Mouse (Mus musculus): ENCODE results near the gene Hps4. TPM values are rescaled to one million over a fixed set of nuclear protein-coding genes. Genes with fewer than 3 reads are reported as not detected.

Hps4 gene
- total RNA-seq, 2 experiments from 2014 or later: 25.0 to 29.9 TPM

DNA sequence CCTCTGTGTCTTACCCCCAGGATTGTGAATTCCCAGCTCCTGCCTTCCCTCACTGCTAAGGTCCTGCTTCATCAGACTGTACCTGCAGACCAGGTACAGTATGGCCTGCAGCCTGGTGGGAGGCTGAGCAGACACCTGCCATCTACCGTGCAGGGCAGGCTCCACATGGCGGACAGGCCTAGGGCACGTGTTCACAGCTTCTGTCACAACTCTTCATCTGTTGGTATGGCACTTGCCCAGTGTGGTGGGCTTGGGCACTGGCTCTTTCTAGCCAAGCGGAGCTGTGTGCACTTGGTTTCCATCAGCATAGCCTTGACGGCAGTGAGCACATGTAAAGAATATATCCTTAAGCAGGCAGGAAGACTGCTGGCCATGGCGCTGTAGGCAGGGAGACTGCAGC is 24.0 kb downstream of the Hps4 start:
- no peak for DNase-seq (ENCODE audit: low spot score in 2 of 2)

DNA sequence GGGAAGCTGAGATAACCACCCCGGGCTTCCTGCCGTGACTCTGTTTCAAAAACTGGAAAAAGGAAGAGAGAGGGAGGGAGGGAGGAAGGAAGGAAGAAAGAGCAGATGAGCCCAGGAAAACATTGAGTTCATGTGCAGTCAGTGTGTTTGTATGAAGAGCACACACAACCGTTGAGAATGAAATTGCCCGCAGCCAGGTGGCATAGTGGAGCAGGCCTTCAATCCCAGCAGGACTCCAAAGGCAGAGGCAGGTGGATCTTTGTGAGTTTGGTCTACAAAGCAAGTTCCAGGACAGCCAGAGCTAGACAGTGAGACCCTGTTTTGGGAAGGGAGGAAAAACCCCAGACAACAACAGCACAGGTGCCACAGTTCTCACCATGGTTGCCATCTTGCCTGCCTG is 24.5 kb downstream of the Hps4 start:
- DNase-seq (ENCODE audit: low spot score in 2 of 2): no peak

DNA sequence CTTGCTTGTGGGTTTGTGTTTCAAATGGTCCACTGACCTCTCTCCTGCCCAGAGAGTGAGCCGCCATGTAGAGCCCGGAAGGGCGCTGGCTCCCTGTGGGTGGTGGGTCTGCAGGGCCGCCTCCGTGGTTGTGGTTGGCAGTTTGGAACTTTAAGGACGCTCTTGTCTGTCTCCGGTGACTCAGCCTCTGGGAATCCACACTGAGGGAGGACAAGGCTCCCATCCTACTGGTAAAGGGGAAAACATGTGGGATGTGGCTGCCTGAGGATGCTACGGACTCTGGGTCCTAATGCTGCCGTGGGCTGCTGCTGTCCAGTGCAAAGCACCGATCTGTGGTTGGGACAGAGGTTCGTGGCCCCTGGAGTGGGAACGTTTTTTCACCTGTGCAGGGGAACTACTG is 25.0 kb downstream of the Hps4 start:
- DNase-seq (ENCODE audit: low spot score in 2 of 2): no peak

DNA sequence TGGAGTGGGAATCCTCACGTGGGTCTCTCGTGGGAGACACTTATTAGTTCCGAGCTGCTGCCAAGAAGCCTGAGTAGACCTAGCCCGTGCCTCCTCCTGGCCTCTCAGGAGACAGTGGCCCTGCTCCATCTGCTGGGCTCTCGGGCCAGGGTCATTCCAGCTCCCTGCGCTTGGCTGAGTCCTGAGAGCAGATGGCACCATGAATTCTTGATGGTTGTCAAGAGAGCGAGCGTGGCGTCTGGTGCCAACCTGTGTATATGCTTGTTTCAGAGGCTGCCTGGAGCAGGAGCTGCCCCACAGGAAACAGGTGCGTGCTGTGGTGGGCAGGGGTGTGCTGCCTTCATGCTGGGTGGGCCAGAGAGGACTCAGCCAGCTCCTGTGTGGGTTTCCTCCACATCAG is 25.8 kb downstream of the Hps4 start:
- DNase-seq (ENCODE audit: low spot score in 2 of 2): no peak

DNA sequence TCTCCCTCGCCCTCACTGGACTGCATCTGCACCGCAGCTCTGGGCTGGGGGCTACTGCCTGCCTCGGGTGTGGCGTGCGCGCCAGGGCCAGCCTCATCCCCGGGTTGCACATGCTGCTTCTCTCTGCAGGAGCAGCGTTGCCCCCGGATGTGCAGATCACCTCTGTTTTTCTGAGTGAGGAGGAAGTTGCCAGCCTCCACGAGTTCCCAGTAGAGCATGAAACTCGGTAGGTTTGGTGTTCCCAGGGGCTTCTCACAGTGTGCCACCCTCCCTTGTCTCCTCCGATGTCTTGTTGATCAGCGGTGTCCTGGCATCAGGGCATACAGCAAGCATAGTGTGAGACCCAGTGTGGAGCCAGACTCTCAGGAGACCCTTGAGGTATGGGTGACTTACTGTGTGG is 26.4 kb downstream of the Hps4 start:
- no peak for DNase-seq (ENCODE audit: low spot score in 2 of 2)

DNA sequence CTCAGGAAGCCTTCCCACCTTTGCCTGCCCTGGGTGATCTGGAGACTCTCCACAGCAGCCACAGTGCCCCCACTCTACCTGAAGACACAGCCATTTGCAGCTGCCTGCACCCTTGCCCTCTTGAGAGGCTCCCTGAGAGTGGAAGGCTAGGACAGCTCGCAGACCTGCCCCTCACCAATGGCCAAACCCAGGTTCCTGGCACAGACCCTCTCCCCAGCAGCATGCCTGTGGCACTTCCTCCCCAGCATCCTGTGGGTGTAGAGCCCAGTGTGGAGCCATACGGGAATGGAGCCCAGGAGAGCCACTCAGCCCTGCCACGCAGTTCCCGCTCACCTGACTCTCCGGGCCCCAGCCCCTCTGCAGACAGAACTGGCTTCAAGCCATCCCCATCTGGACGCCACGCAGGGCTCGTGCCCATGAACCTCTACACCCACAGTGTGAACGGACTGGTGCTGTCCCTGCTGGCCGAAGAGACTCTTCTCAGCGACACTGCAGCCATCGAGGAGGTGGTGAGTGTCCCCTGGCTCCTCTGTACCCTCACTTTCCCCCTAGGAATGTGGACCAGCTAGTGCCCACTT is 27.4 kb downstream of the Hps4 start:
- DNase-seq (ENCODE audit: low spot score in 2 of 2): no peak

DNA sequence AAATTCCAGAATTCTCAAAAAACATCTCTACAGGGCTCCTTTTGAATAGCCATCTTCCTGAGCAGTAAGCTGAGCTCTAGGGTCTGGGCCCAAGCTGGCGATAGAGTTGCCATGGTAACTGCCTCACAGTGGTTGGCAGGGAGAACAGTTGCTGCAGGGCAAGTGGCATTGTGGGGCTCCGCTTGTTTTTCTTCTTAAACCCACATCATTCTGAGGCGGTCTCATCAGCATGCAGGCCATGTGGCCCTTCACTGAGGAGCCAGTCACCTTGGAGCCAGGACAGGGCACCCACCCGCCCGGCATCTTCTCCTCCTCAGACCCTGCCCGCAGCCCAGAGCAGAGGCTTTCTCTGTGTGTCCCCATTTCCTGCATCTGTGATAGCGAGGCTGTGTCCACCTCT is 29.1 kb downstream of the Hps4 start:
- peak; percentile 71 to 90 for DNase-seq (ENCODE audit: low spot score in 2 of 2)

DNA sequence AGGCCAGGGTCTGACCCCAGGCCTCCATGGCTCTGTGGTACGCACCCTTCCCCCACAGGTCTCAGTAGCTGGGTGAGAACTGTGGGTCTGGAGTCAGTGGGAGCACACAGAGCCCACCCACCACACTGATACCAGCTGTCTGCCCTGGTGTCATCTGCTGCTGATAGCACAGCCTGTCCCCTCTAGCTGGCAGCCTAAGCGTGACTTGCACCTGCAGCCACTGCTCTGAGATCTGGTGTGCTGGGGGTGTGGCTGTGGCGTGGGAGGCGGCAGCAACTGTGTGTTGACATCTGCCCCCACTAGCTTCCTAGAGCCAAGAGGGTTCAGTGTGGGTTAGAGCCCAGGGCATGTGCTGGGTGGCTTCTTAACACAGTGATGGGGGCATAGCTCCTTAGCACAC is 33.2 kb downstream of the Hps4 start:
- no peak for DNase-seq (ENCODE audit: low spot score in 2 of 2)

DNA sequence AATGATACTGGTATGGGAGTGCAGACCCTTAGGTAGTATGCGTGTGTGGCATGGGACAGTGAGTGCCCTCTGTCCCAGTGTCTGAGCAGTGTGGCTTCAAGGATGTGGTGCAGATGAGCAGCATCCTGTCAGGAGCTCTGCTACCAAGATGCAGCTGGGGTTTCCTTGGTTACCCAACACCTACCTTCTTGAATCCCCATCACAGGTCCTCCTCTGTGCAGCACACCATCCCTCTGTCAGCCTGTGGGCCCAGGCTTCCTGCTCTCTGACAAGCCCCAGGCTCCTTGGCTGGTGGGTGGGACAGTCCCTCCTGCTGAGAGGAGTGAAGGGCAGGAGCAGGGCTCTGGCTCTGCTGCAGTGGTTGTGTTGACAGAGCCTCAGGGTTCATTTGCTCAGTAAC is 34.5 kb downstream of the Hps4 start:
- no peak for DNase-seq (ENCODE audit: low spot score in 2 of 2)

DNA sequence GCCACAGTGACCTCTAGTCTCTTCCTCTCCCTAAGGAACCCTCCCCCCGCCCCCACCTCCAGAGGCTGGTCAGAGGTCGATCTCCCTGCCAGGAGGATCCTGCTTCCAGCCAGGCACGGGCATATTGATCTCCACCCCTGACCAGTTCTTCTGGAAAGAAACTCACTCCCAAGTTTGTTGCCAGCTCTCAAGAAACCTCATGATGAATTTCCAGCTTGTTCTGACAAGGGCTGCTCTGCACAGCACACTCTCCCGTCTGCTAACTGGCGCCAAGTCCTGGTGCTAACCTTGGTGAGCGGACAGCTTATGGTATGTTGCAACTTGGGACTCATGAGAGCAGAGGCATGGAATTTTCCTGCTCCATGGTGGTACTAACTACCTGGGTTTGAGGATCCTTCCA is 35.8 kb downstream of the Hps4 start:
- DNase-seq (ENCODE audit: low spot score in 2 of 2): no peak

DNA sequence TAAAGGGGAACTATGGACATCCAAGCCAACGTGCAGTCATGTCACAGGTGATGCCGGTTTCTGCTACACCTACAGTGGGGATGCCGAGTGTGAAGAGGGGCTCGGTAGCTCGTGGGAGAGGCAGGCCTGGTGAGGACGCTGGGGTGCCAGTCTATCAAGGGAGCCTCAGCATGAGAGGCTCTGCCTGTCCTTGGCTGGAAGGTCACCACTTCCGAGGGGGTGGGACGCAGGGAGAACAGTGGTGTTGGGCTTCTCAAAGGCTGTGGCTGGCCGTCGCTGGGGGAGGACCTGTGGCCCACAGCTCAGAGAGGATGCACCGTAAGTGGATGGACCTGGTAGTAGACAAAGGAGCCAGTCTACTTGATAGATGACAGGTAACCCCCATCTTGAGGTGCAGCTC is 38.3 kb downstream of the Hps4 start:
- no peak for DNase-seq (ENCODE audit: low spot score in 2 of 2)

DNA sequence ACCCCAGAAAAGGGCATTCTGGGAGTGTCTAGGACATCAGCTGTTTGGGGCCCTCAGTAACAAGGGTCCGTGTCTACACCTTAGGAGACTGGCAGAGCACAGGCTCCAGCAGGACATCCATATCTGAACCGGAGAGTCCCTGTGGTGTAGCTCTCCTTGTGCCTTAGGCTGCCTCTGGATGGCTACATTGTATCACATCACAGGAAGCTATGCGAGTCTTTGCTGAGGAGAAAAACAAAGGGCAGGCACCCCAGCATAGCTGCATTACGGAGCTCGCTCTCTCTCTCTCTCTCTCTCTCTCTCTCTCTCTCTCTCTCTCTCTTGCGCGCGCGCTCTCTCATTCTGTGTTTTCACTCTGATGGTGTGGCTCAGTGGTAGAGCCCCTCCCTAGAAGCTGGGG is 39.2 kb downstream of the Hps4 start:
- no peak for DNase-seq (ENCODE audit: low spot score in 2 of 2)

DNA sequence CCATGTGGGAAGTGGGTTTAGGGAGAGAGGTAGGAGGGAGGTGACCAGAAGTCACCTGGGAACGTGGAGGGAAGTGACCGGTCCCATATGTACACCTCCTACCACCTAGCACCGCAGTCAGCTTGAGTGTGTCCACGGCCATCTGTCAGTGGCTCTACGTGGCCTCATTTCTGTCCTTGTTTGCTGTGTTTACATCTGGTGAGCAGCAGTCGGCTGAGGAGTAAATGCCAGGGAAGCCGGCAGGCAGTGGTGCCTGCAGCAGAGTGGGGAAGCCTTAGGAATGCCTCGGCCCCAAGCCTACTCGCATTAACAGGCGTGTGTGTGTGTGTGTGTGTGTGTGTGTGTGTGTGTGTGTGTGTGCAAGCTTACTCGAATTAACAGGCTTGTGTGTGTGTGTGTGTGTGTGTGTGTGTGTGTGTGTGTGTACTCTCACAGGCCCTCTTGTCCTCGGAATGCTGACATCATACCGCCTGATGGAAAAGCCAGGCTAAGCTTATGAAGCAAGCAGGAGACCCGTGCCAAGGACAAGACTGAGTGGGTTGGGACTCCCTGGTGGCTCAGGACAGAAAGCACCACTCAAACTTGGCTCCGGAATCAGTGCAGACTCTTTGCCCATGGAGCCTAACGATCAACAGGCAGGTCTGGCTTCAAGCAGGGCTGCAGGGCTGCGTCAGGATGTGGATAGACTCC is 39.9 kb downstream of the Hps4 start:
- DNase-seq (ENCODE audit: low spot score in 2 of 2): peak in 1 of 2 experiments; percentile 78

DNA sequence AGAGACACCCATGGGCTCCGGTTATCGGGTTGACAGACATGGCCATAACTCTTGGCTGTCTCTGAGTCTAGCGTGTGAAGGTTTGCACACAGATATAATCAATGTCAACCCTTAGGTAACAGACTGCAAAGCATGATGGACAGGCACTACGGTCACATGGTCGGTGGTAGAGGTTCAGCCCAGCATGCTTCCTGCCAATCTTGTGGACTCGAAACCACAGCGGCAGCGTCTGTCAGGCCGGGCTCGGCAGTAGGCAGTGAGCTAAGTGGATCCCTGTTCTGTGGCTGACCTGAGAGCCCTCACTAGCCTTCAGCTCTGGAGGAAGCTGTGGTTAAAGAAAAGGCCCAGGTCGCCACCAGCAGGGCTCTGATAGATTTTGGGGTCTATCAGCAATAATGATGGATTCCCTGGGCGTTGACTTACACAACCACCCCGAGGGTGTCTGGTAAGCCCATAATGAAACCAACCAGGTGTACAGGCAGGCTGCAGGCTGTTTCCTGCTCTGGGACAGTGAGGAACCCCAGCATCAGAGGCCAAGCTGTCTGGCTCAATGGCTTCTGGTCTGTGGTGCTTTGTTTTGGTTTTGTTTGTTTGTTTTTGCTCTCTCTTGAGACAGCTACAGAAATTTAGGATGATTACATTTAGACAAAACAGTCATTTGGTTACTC is 42.1 kb downstream of the Hps4 start:
- no peak for DNase-seq (ENCODE audit: low spot score in 2 of 2)

DNA sequence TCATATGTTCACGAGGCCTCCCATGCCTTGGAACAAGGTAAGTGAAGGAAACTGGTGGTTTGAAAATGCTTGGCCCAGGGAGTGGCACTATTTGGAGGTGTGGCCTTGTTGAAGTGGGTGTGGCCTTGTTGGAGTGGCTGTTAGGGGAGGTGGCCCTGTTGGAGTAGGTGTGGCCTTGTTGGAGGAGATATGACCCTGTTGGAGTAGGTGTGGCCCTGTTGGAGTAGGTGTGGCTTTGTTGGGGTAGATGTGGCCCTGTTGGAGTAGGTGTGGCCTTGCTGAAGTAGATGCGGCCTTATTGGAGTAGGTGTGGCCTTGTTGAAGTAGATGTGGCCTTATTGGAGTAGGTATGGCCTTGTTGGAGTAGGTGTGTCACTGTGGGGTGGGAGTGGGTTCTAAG is 43.1 kb downstream of the Hps4 start:
- no peak for DNase-seq (ENCODE audit: low spot score in 2 of 2)

DNA sequence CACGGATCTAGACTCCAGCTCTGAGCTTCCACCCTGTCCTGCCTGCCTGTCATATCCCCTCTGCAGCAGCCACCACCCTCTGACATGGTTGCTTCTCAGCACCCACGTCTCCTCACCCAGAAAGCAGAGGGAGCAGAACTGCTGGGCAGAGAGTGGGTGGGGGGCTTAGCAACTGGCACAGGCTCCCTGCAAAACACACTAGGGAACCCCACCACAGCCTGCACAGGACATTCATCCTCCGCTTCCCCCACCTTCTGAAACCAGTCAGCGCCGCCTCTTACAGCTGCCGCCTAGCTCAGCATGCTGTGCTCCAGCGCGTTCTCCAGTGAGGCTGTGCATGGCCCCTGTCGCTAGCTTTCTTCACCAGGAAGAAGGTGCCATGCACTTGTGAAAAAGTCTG is 46.5 kb downstream of the Hps4 start:
- DNase-seq (ENCODE audit: low spot score in 2 of 2): no peak

DNA sequence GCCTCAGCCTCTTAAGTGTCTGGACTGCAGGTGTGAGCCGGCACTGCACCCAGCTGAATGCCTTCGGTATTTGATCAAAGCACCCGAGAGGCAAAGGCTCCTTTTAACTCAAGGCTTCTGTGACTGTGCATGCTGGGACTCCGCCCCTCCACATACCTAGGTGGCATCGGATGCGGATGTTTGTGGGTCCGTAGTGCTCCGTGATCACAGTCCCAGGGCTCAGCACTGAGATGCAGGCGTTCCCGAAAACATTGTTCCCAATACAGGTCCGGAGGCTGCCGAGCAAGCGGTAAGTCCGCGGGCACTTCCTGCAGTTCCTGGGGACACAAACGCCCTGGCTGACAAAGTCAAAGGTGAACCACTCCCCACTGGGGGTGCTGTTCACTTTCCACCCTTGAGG is 48.1 kb downstream of the Hps4 start:
- no peak for DNase-seq (ENCODE audit: low spot score in 2 of 2)

DNA sequence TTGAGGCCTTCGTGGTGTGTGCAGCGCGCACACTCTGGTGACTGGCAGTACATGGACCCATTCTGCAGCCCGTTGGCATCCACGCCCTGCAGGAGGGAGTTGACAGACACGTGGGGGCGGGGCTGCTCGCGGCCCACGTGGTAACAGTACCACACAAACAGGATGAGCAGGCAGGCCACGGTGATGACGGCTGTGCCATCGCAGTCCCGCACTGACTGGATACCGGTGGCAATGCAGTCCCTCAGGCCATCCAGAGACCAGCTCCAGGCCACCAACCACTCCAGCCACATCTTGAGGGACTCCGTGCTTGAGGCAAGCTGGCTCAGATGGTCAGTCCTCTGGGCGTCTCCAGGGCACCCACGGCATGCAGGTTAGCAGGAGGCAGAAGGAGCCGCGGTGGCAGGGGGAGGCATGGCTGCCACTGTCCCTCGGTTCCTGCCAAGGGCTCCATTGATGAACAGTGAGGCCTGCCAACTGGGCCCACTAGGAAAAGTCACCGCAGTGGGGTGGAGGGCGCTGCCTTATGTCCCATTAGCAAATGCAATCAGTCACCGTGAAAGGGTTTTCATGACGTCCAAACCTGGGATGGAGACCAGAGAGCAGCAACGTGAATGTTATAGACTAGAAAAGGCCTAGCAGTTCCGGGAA is 48.9 kb downstream of the Hps4 start:
- peak in 1 of 2 experiments; percentile 53 for DNase-seq (ENCODE audit: low spot score in 2 of 2)

DNA sequence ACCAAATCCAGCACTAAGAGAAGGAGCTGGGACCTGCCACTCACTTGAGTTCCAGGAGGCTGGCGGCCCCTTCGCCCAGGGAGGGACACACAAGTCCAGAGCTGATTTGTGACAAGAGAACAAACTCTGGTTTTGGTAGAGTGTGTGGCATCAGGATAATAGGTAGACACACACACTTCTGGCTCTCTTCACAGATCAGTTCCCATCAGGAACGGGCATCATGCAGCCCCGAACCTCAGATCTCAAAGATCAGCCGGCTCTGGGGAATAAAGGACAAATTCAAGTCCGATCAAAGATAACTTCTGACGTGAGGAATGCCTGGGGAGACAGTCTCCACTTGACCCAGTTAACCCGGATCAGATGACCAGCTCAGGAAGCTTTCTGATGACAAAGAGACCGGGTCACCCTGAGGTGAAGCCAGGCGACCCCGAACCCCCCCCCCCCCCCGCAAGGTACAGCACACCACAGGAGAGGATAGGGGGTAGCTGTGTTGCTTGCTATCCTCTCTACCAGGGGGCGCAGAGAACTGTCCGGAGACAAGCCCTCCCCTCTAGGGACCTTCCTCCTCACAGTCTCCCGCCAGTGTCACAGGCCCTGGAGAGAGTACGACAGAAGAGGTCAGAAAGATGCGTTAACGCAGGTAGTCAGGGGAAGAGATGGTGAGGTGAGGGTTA is 51.0 kb downstream of the Hps4 start:
- DNase-seq (ENCODE audit: low spot score in 2 of 2): no peak

DNA sequence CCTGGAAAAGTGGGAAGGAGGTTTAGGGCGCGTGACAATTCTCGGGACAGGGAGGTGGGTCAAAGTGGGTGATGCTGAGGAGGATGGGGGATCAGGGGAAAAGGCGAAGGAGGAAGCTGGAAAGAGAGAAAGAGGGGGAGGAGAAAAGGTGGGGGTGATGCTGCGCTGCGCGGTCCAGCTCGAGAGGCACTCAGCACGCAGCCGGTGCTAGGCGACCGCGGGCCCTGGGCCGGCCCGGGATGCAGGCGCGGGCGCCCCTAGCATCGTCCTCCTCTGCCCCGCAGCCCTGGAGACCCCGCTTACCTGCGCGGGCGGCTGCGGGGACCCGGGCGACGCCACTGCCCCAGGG is 51.5 kb downstream of the Hps4 start:
- no peak for DNase-seq (ENCODE audit: low spot score in 2 of 2)

DNA sequence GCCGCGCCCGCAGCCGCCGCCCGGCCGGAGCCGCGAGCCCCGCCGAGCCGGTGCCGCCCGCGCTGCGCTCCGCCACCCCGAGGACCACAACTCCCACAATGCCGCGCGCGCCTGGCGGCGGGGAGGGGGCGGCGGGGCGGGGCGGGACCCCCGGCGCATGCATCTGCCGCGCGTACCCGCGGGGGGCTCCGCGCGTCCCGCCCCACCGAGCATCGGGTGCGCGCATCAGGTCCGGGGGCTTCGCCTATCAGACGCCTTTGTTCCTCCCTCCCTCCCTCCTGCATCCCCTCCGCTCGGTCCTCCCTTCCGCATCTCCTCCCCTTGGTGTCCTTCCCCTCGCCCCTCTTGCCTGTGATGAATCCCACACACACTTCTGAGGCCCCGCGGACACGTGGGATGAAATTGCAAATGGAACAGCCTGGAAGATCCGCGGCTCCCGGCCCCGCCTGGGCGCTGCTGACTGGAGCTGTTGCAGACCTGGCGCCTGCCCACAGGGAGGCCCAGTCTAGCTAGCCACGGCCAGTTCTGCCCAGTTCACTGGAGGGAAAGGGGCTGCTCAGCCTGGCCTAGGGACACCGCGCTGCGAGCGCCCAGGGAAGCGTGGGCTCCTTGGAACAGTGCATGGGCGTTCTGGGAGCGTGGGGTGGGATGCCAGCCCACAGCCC is 52.0 kb downstream of the Hps4 start, which contains the start of gene Asphd2:
TSS of gene Asphd2 (minus strand) at position 88 of the 665 bp plus-strand sequence.
- DNase-seq (ENCODE audit: low spot score in 2 of 2): peak; percentile 86 to 87
